Mouse (Mus musculus) cortical plate, adult 2 months (tissue): Measurements from ENCODE around the gene Grifin.

Source experiments
- CTCF ChIP-seq: fragments of 200-500 bp; IDR thresholded peaks from 2 replicates; pipeline ENCODE4 v1.5.1; 2011; ENCODE audit warnings: mild to moderate bottlenecking, control low read depth, low read length; ENCODE audit not compliant: insufficient read depth; ENCODE audit errors: extremely low read depth
- POLR2A ChIP-seq: fragments of 200-500 bp; IDR thresholded peaks from 2 replicates; pipeline ENCODE4 v1.6.1; 2011; ENCODE audit warnings: mild to moderate bottlenecking, low read length, control low read depth; ENCODE audit not compliant: insufficient read depth; ENCODE audit errors: extremely low read depth

DNA sequence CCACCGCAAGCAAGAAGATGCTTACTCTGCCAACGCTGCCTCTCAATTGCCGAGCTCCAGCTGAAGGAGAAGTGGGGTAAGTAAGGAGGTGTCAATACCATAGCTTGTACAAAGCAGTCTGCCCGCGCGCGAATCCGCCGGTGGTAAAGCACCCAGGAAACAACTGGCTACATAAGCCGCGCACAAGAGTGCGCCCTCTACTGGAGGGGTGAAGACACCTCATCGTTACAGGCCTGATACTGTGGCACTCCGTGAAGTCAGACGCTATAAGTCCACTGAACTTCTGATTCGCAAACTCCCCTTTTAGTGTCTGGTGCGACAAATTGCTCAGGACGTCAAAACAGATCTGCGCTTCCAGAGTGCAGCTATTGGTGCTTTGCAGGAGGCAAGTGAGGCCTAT is 18.5 kb downstream of the Grifin start:
- TF ChIP-seq POLR2A (no peak), CTCF (0 out of 2 replicates have a peak, but pooled peaks have one; percentile 6)
